Mouse (Mus musculus) ES-E14 (cell line): Measurements from ENCODE around the gene Gm9945.

Experiments
- CHD2 ChIP-seq: IDR thresholded peaks from 2 replicates; pipeline ENCODE4 v1.6.1; 2014; ENCODE audit warnings: mild to moderate bottlenecking, low read depth, low read length, inconsistent platforms
- HCFC1 ChIP-seq: IDR thresholded peaks from 2 replicates; pipeline ENCODE4 v1.6.1; 2012; ENCODE audit warnings: low read length, inconsistent platforms, borderline replicate concordance; ENCODE audit not compliant: insufficient read depth
- ZC3H11A ChIP-seq: IDR thresholded peaks from 2 replicates; pipeline ENCODE4 v1.6.1; 2012; ENCODE audit warnings: low read depth, mild to moderate bottlenecking, inconsistent platforms, low read length, borderline replicate concordance
- ZNF384 ChIP-seq: IDR thresholded peaks from 2 replicates; pipeline ENCODE4 v1.6.1; 2012; ENCODE audit warnings: low read depth, low read length, inconsistent platforms

- TF ChIP-seq ZNF384 (no peak), HCFC1 (no peak), ZC3H11A (no peak), CHD2 (no peak)
These were observed 22.2 kb downstream of the Gm9945 start for GRCm38 (mm10) chr11:53502039-53502765.
